24 mouse cellular contexts compared by ENCODE assay signal in the genomic region with DNA sequence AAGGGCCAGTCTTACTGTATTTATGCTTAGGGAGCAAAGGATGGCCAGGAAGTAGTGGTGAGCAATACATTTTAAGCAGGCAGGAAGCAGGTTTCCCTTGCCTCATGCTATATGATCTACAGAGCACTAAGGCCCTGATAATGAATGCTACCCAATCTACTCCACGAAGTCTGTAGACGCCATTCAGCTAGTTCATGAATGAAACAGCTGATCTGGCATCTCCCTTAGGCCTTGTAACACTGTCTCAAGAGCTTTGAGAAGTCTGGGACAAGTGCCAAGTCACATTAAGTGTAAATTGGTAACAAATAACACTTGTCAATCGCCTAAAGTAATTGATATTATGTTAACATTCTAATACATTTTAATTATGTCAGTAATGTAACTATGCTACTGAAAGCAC.
DNase-seq lines count a peak whose midpoint lies in the region; ATAC-seq lines count a peak whose summit lies in the region.
"Had no signal": no experiment of that assay in that cellular context is flagged by ENCODE, and none has a peak within 500 bp of the region (broad histone marks: within the 10 kb centered on the region; RNA-seq: fewer than 3 reads in every experiment).

No protein-coding gene starts in this region.

- no peaks in the 10 kb centered on the region for H3K4me1 ChIP-seq in hindbrain, embryonic 14.5 days (replicated peaks; ENCODE audit: control insufficient read depth, insufficient read depth, low read length)
- no peaks in the 10 kb centered on the region for H3K4me1 ChIP-seq in hindbrain, embryonic 16.5 days (ENCODE audit: control insufficient read depth, insufficient read depth, low read depth, low read length)
- no peaks in the 10 kb centered on the region for H3K4me1 ChIP-seq in neural tube, embryonic 13.5 days (replicated peaks)
- H3K4me1 ChIP-seq in neural tube, embryonic 15.5 days, result peaks cover 5% of the 10 kb centered on the region; the same call in 1 of the 2 replicates
- peaks cover 5% of the 10 kb centered on the region for H3K4me1 ChIP-seq in forebrain, embryonic 15.5 days
- no peaks in the 10 kb centered on the region for H3K4me1 ChIP-seq in kidney, embryonic 14.5 days (ENCODE audit: control insufficient read depth, insufficient read depth, low read length)
- H3K4me1 ChIP-seq: embryonic facial prominence, embryonic 12.5 days; heart, embryonic 13.5 days; liver, embryonic 12.5 days had no signal

- H3K4me3 ChIP-seq in hindbrain, embryonic 14.5 days (replicated peaks; ENCODE audit: low read length), result no peak overlapping the region
- no peak overlapping the region for H3K4me3 ChIP-seq in hindbrain, embryonic 16.5 days (ENCODE audit: low read length)
- no peak overlapping the region for H3K4me3 ChIP-seq in neural tube, embryonic 13.5 days
- no peak overlapping the region for H3K4me3 ChIP-seq in neural tube, embryonic 15.5 days (replicated peaks)
- H3K4me3 ChIP-seq in forebrain, embryonic 15.5 days, result no peak overlapping the region
- no peak overlapping the region for H3K4me3 ChIP-seq in kidney, embryonic 14.5 days (ENCODE audit: low read length)
- H3K4me3 ChIP-seq: embryonic facial prominence, embryonic 12.5 days; heart, embryonic 13.5 days; liver, embryonic 12.5 days had no signal

- no peaks in the 10 kb centered on the region for H3K27me3 ChIP-seq in hindbrain, embryonic 14.5 days (ENCODE audit: control insufficient read depth, insufficient read depth, low read length)
- H3K27me3 ChIP-seq in hindbrain, embryonic 16.5 days (replicated peaks; ENCODE audit: control insufficient read depth, insufficient read depth, low read length), result no peaks in the 10 kb centered on the region
- H3K27me3 ChIP-seq in neural tube, embryonic 13.5 days, result no peaks in the 10 kb centered on the region
- H3K27me3 ChIP-seq in neural tube, embryonic 15.5 days (replicated peaks), result no peaks in the 10 kb centered on the region
- no peaks in the 10 kb centered on the region for H3K27me3 ChIP-seq in forebrain, embryonic 15.5 days
- H3K27me3 ChIP-seq in kidney, embryonic 14.5 days (ENCODE audit: control insufficient read depth, insufficient read depth, low read length), result no peaks in the 10 kb centered on the region
- H3K27me3 ChIP-seq: embryonic facial prominence, embryonic 12.5 days; heart, embryonic 13.5 days; liver, embryonic 12.5 days had no signal

- no peak overlapping the region for H3K9ac ChIP-seq in hindbrain, embryonic 14.5 days
- no peak overlapping the region for H3K9ac ChIP-seq in hindbrain, embryonic 16.5 days (ENCODE audit: low read depth, low read length)
- H3K9ac ChIP-seq in neural tube, embryonic 13.5 days, result no peak overlapping the region
- no peak overlapping the region for H3K9ac ChIP-seq in neural tube, embryonic 15.5 days (replicated peaks)
- H3K9ac ChIP-seq in forebrain, embryonic 15.5 days (replicated peaks), result no peak overlapping the region
- H3K9ac ChIP-seq in kidney, embryonic 14.5 days (ENCODE audit: low read depth, low read length), result no peak overlapping the region
- H3K9ac ChIP-seq: embryonic facial prominence, embryonic 12.5 days; heart, embryonic 13.5 days; liver, embryonic 12.5 days had no signal

- no peak overlapping the region for H3K4me2 ChIP-seq in hindbrain, embryonic 14.5 days (replicated peaks)
- H3K4me2 ChIP-seq in hindbrain, embryonic 16.5 days (ENCODE audit: low read length), result no peak overlapping the region
- no peak overlapping the region for H3K4me2 ChIP-seq in neural tube, embryonic 13.5 days
- H3K4me2 ChIP-seq in neural tube, embryonic 15.5 days, result no peak overlapping the region
- H3K4me2 ChIP-seq in forebrain, embryonic 15.5 days (replicated peaks), result no peak overlapping the region
- no peak overlapping the region for H3K4me2 ChIP-seq in kidney, embryonic 14.5 days (replicated peaks; ENCODE audit: low read depth, low read length)
- H3K4me2 ChIP-seq: embryonic facial prominence, embryonic 12.5 days; heart, embryonic 13.5 days; liver, embryonic 12.5 days had no signal

- H3K27ac ChIP-seq in hindbrain, embryonic 14.5 days, result no peak overlapping the region
- H3K27ac ChIP-seq in hindbrain, embryonic 16.5 days (ENCODE audit: low read depth, low read length), result no peak overlapping the region
- no peak overlapping the region for H3K27ac ChIP-seq in neural tube, embryonic 13.5 days (replicated peaks)
- H3K27ac ChIP-seq in neural tube, embryonic 15.5 days (replicated peaks), result no peak overlapping the region
- no peak overlapping the region for H3K27ac ChIP-seq in forebrain, embryonic 15.5 days (replicated peaks)
- no peak overlapping the region for H3K27ac ChIP-seq in kidney, embryonic 14.5 days (ENCODE audit: low read depth, low read length)
- H3K27ac ChIP-seq: embryonic facial prominence, embryonic 12.5 days; heart, embryonic 13.5 days; liver, embryonic 12.5 days; macrophage had no signal

- no peak; the same call in 1 of the 2 replicates for ATAC-seq in hindbrain, embryonic 14.5 days (ENCODE audit: low FRiP score)
- no peak for ATAC-seq in hindbrain, embryonic 16.5 days
- ATAC-seq in neural tube, embryonic 13.5 days (ENCODE audit: low read depth), result peak; percentile 78; the same call in 1 of the 2 replicates
- no peak for ATAC-seq in neural tube, embryonic 15.5 days (ENCODE audit: low FRiP score)
- ATAC-seq in forebrain, embryonic 15.5 days (replicated peaks), result peak; percentile 93
- ATAC-seq in kidney, embryonic 14.5 days (ENCODE audit: low FRiP score, low TSS enrichment), result no peak
- ATAC-seq: CD4-positive, CD25-positive, alpha-beta regulatory T cell, adult 4 months; liver, embryonic 12.5 days had no signal

- H3K36me3 ChIP-seq in hindbrain, embryonic 14.5 days (replicated peaks; ENCODE audit: control insufficient read depth, insufficient read depth), result no peaks in the 10 kb centered on the region
- H3K36me3 ChIP-seq in hindbrain, embryonic 16.5 days (ENCODE audit: control insufficient read depth, insufficient read depth, low read length), result no peaks in the 10 kb centered on the region
- no peaks in the 10 kb centered on the region for H3K36me3 ChIP-seq in neural tube, embryonic 13.5 days
- no peaks in the 10 kb centered on the region for H3K36me3 ChIP-seq in neural tube, embryonic 15.5 days
- no peaks in the 10 kb centered on the region for H3K36me3 ChIP-seq in forebrain, embryonic 15.5 days
- no peaks in the 10 kb centered on the region for H3K36me3 ChIP-seq in kidney, embryonic 14.5 days (ENCODE audit: control insufficient read depth, insufficient read depth, low read length)
- H3K36me3 ChIP-seq: embryonic facial prominence, embryonic 12.5 days; heart, embryonic 13.5 days; liver, embryonic 12.5 days had no signal

- no peaks in the 10 kb centered on the region for H3K9me3 ChIP-seq in hindbrain, embryonic 14.5 days (ENCODE audit: control insufficient read depth, low read length)
- H3K9me3 ChIP-seq in hindbrain, embryonic 16.5 days (ENCODE audit: control insufficient read depth, low read length), result no peaks in the 10 kb centered on the region; the same call in 1 of the 2 replicates
- H3K9me3 ChIP-seq in neural tube, embryonic 13.5 days, result no peaks in the 10 kb centered on the region
- no peaks in the 10 kb centered on the region for H3K9me3 ChIP-seq in neural tube, embryonic 15.5 days (replicated peaks)
- no peaks in the 10 kb centered on the region for H3K9me3 ChIP-seq in forebrain, embryonic 15.5 days
- no peaks in the 10 kb centered on the region for H3K9me3 ChIP-seq in kidney, embryonic 14.5 days (ENCODE audit: control insufficient read depth, low read length)
- H3K9me3 ChIP-seq: embryonic facial prominence, embryonic 12.5 days; heart, embryonic 13.5 days; liver, embryonic 12.5 days had no signal

- DNase-seq in hindbrain, embryonic 14.5 days (ENCODE audit: low spot score), result peak; percentile 33
- peak; percentile 26 for DNase-seq in brain, embryonic 18.5 days (ENCODE audit: low read depth, low spot score)
- DNase-seq in kidney, postnatal 36 days, result no peak
- DNase-seq: adrenal gland, postnatal 25 days; cerebellum, adult 8-10 months; cerebellum, postnatal 25 days; gastrocnemius, postnatal 10 days; heart, postnatal 10 days; kidney, adult 18-20 months; kidney, postnatal 4 days; left cerebral cortex, postnatal 4 days; lung, adult 18-20 months; lung, postnatal 10 days; right cerebral cortex, postnatal 14 days had no signal

- WGBS in hindbrain, embryonic 14.5 days, result 38% methylated on average over 3 of the region's 3 CpGs
- WGBS in hindbrain, embryonic 16.5 days, result 22% methylated on average over 3 of the region's 3 CpGs
- WGBS in neural tube, embryonic 13.5 days, result 36% methylated on average over 3 of the region's 3 CpGs
- 36% methylated on average over 3 of the region's 3 CpGs for WGBS in neural tube, embryonic 15.5 days
- 3% methylated on average over 3 of the region's 3 CpGs for WGBS in forebrain, embryonic 15.5 days
- WGBS in kidney, embryonic 14.5 days, result 71% methylated on average over 3 of the region's 3 CpGs

Comparison
In these comparisons a context has a peak if more than half of its experiments do, and no peak if none do; other contexts are left out.
1. ATAC-seq: peak in neural tube, embryonic 13.5 days (single experiment) and forebrain, embryonic 15.5 days (single experiment); none in hindbrain, embryonic 14.5 days (single experiment), hindbrain, embryonic 16.5 days (single experiment), neural tube, embryonic 15.5 days (single experiment) and kidney, embryonic 14.5 days (single experiment).
2. DNase-seq: peak in hindbrain, embryonic 14.5 days (single experiment) and brain, embryonic 18.5 days (single experiment); none in kidney, postnatal 36 days (0 of 2).